ENCODE assay signal across 8 mouse cellular contexts in the genomic region with DNA sequence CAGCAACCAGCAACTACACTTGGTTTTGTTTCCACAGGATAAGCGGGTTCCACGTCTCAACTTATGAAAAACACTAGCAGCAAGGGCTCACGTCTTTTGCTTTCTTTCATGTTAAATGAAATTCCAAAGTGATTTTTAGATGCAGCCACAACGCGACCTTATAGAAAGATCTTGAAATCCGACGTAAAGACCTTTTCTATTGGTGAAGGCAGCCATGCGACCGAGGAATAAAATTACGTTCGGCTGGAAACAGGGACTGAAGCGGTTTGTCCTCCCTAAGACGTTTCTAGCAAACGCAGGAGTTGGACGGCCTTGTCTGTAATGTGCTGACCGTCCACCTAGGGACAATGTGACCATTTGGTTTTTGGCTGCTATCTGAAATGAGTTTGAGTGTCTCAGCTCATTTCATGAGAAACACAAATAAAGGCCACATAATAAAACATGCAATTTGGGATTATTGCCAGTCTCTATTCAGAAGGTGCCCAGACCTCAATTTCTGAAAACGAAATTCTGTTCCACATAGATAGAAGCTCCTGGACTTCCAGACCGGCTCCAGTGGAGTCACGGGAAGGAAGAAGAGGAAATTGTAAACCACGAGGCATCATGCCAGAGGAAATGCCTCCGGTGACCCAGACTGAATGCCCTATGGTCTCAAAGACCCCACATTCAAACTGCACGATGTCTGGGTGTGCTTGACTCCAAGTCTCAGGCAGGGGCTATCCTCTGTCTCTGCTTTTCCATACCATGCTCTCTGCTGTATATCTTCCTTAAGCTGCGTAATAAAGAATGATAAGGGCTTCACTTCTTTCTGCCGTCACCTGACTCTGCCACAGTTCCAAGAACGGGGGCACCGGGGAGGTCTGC. TPM values are rescaled to one million over a fixed set of nuclear protein-coding genes. Genes with fewer than 3 reads are reported as not detected.
A peak's percentile ranks its signal among the peaks of the same experiment; 100 is the strongest.
DNase-seq lines count a peak whose midpoint lies in the region; ATAC-seq lines count a peak whose summit lies in the region.

No protein-coding gene starts in this region.

- H3K27me3 ChIP-seq in midbrain, embryonic 12.5 days, result 0 out of 2 replicates have a peak, but pooled peaks cover 3% of the 10 kb centered on the region
- H3K27me3 ChIP-seq in midbrain, embryonic 10.5 days (ENCODE audit: low read depth, poor library complexity, severe bottlenecking), result no peaks in the 10 kb centered on the region
- no peaks in the 10 kb centered on the region for H3K27me3 ChIP-seq in forebrain, embryonic 16.5 days (replicated peaks; ENCODE audit: control insufficient read depth, insufficient read depth, low read length)

- no peaks in the 10 kb centered on the region for H3K36me3 ChIP-seq in midbrain, embryonic 12.5 days
- no peaks in the 10 kb centered on the region for H3K36me3 ChIP-seq in midbrain, embryonic 10.5 days
- no peaks in the 10 kb centered on the region for H3K36me3 ChIP-seq in forebrain, embryonic 16.5 days (ENCODE audit: control insufficient read depth, insufficient read depth)

- H3K4me2 ChIP-seq in midbrain, embryonic 12.5 days (replicated peaks), result no peak overlapping the region
- peak overlapping the region; percentile 14 for H3K4me2 ChIP-seq in forebrain, embryonic 16.5 days (ENCODE audit: low read length)

- 65% methylated on average over 26 of the region's 26 CpGs for WGBS in midbrain, embryonic 12.5 days
- 82% methylated on average over 26 of the region's 26 CpGs for WGBS in midbrain, embryonic 10.5 days
- WGBS in forebrain, embryonic 16.5 days, result 59% methylated on average over 26 of the region's 26 CpGs

- peak overlapping the region; percentile 30 for H3K27ac ChIP-seq in midbrain, embryonic 12.5 days (replicated peaks)
- H3K27ac ChIP-seq in midbrain, embryonic 10.5 days (replicated peaks), result no peak overlapping the region
- H3K27ac ChIP-seq in forebrain, embryonic 16.5 days (ENCODE audit: low read length), result 0 out of 2 replicates have a peak overlapping the region, but pooled peaks have one; percentile 37

- H3K4me3 ChIP-seq in midbrain, embryonic 12.5 days, result no peak overlapping the region
- H3K4me3 ChIP-seq in midbrain, embryonic 10.5 days, result no peak overlapping the region
- H3K4me3 ChIP-seq in forebrain, embryonic 16.5 days (replicated peaks; ENCODE audit: low read length), result no peak overlapping the region

- H3K4me1 ChIP-seq in midbrain, embryonic 12.5 days, result peaks cover 11% of the 10 kb centered on the region
- H3K4me1 ChIP-seq in midbrain, embryonic 10.5 days, result peaks cover 11% of the 10 kb centered on the region
- H3K4me1 ChIP-seq in forebrain, embryonic 16.5 days (replicated peaks; ENCODE audit: control insufficient read depth, insufficient read depth, low read length), result peaks cover 25% of the 10 kb centered on the region

- H3K9me3 ChIP-seq in midbrain, embryonic 12.5 days, result no peaks in the 10 kb centered on the region
- no peaks in the 10 kb centered on the region for H3K9me3 ChIP-seq in midbrain, embryonic 10.5 days (replicated peaks)
- H3K9me3 ChIP-seq in forebrain, embryonic 16.5 days (ENCODE audit: control insufficient read depth, low read length), result no peaks in the 10 kb centered on the region

- no peak for ATAC-seq in midbrain, embryonic 12.5 days (ENCODE audit: low FRiP score, low read depth)
- ATAC-seq in forebrain, embryonic 16.5 days, result 0 out of 2 replicates have a peak, but pooled peaks have one; percentile 1

- DNase-seq in midbrain, embryonic 10.5 days (ENCODE audit: low spot score), result no peak
- peak; percentile 13 for DNase-seq in kidney, adult 11 months
- peak; percentile 31 to 46 for DNase-seq in lung, postnatal 4 days
- DNase-seq in spleen, postnatal 4 days (ENCODE audit: low spot score in 2 of 2), result no peak
- DNase-seq in gastrocnemius, adult 8-10 months (ENCODE audit: low spot score in 2 of 2), result no peak
- DNase-seq in thymus, postnatal 10 days (ENCODE audit: low spot score in 2 of 2), result no peak

- H3K9ac ChIP-seq in midbrain, embryonic 12.5 days (replicated peaks), result no peak overlapping the region
- H3K9ac ChIP-seq in forebrain, embryonic 16.5 days (replicated peaks; ENCODE audit: low read depth, low read length), result 0 out of 2 replicates have a peak overlapping the region, but pooled peaks have one; percentile 3

RNA-seq across cellular contexts. Expression of gene 9330182O14Rik, which starts 33.3 kb away (rescaled TPM):
- not detected in 2 replicates for polyA plus RNA-seq in midbrain, embryonic 12.5 days (2016; fragmentation: Nextera tagmentation; extraction: Ambion mirVana)
- not detected in 2 replicates for polyA plus RNA-seq in midbrain, embryonic 10.5 days (2016; fragmentation: Nextera tagmentation; extraction: Ambion mirVana)
- polyA plus RNA-seq in forebrain, embryonic 16.5 days (2015; fragmentation: Nextera tagmentation; extraction: Ambion mirVana), result not detected in 2 replicates
- total RNA-seq in gastrocnemius, adult 8-10 months (2022), result not detected

Comparison
In these comparisons a context has a peak if more than half of its experiments do, and no peak if none do; other contexts are left out.
1. DNase-seq: peak in kidney, adult 11 months (single experiment) and lung, postnatal 4 days (2 of 2); none in midbrain, embryonic 10.5 days (single experiment), spleen, postnatal 4 days (0 of 2), gastrocnemius, adult 8-10 months (0 of 2) and thymus, postnatal 10 days (0 of 2).